Mouse (Mus musculus) heart, postnatal 36 days (tissue): Measurements from ENCODE around the gene Prr12. TPM values are rescaled to one million over a fixed set of nuclear protein-coding genes. Genes with fewer than 3 reads are reported as not detected.
"Not testable (repeated sequence)": the region's sequence is repeated elsewhere in the genome, so short reads cannot be mapped to it uniquely, and the experiment has no call there.

Experiments used
- DNase-seq, 2 experiments: peaks; one replicate each; pipeline ENCODE4 v3.0.0; 2021 to 2022
- intact Hi-C: fragments of 180-260 bp; cut with DNase I; formaldehyde crosslinking; loops from one replicate; pipeline ENCODE4 v1.15.1; 2025
- total RNA-seq, 2 experiments: library from RNA; stranded (reverse); gene quantifications; 2 replicates each; pipeline ENCODE4 v1.2.3; 2021

The Prr12 gene
- total RNA-seq, 2 experiments from 2014 or later, result 23.4 to 29.4 TPM

- intact Hi-C loops, result no loop called here
- no peak for DNase-seq
These were observed 24.9 kb downstream of the Prr12 start for GRCm38 (mm10) chr7:45027761-45028160.

- intact Hi-C loops, result no loop called here
- no peak for DNase-seq
These were observed 26.4 kb downstream of the Prr12 start for GRCm38 (mm10) chr7:45026256-45026655.

GRCm38 (mm10) chr7:45025601-45026220 is 27.0 kb downstream of the Prr12 start:
- intact Hi-C loops, result no loop called here
- DNase-seq, result no peak

GRCm38 (mm10) chr7:45024281-45025248 is 28.1 kb downstream of the Prr12 start:
- intact Hi-C loops, result no loop called here
- DNase-seq, result no peak

GRCm38 (mm10) chr7:45023711-45024110 is 29.0 kb downstream of the Prr12 start:
- DNase-seq, intact Hi-C loops: not testable (repeated sequence)

GRCm38 (mm10) chr7:45020225-45020624 is 32.5 kb downstream of the Prr12 start:
- intact Hi-C loops, result no loop called here
- no peak for DNase-seq

GRCm38 (mm10) chr7:45019031-45019571 is 33.6 kb downstream of the Prr12 start:
- intact Hi-C loops, result loop anchor here (2.0 to 5.0 kb wide), 2 partner anchors 32 to 103 kb away; partner anchors contain the start of gene Rps11
- peak; percentile 76 to 88 for DNase-seq

- peak; percentile 89 to 92 for DNase-seq
- intact Hi-C loops, result loop anchor here (2.0 to 5.0 kb wide), 2 partner anchors 33 to 105 kb away; partner anchors contain the start of gene Rps11
These were observed 35.2 kb downstream of the Prr12 start, which contains the start of gene Rras for GRCm38 (mm10) chr7:45017242-45018061. TSS of gene Rras (plus strand) at chr7:45017961.

GRCm38 (mm10) chr7:45016761-45017160 is 35.9 kb downstream of the Prr12 start:
- DNase-seq, result no peak
- intact Hi-C loops, result loop anchor here (5.0 kb wide), 1 partner anchor 106 kb away; the partner anchor contains the start of gene Rps11

GRCm38 (mm10) chr7:45015957-45016612 is 36.6 kb downstream of the Prr12 start, which contains the start of gene Scaf1:
TSS of gene Scaf1 (minus strand) at chr7:45016363.
- peak; percentile 97 to 98 for DNase-seq
- intact Hi-C loops, result loop anchor here (1.0 to 5.0 kb wide), 2 partner anchors 18 to 106 kb away; partner anchors contain the start of genes Bcl2l12 and Rps11

- DNase-seq, result no peak
These were observed 37.2 kb downstream of the Prr12 start for GRCm38 (mm10) chr7:45015344-45015956.

GRCm38 (mm10) chr7:45014096-45014451 is 38.6 kb downstream of the Prr12 start:
- intact Hi-C loops, result no loop called here

More at GRCm38 (mm10) chr7:45015344-45015956, 37.2 kb downstream of the Prr12 start:
- intact Hi-C loops, result loop anchor here (1.0 to 5.0 kb wide), 2 partner anchors 17 to 107 kb away; partner anchors contain the start of genes Bcl2l12 and Rps11

GRCm38 (mm10) chr7:45013366-45014095 is 39.1 kb downstream of the Prr12 start:
- no peak for DNase-seq
- intact Hi-C loops, result no loop called here

More at GRCm38 (mm10) chr7:45014096-45014451, 38.6 kb downstream of the Prr12 start:
- DNase-seq, result no peak

GRCm38 (mm10) chr7:45012824-45013223 is 39.9 kb downstream of the Prr12 start:
- DNase-seq, result no peak
- intact Hi-C loops, result no loop called here

- intact Hi-C loops, result no loop called here
- DNase-seq, result no peak
These were observed 40.7 kb downstream of the Prr12 start for GRCm38 (mm10) chr7:45012011-45012410.

GRCm38 (mm10) chr7:45008411-45008810 is 44.3 kb downstream of the Prr12 start:
- intact Hi-C loops, result no loop called here
- no peak for DNase-seq

- intact Hi-C loops, result no loop called here
- no peak for DNase-seq
These were observed 44.8 kb downstream of the Prr12 start for GRCm38 (mm10) chr7:45007846-45008245.

GRCm38 (mm10) chr7:45007141-45007540 is 45.5 kb downstream of the Prr12 start:
- DNase-seq, result no peak
- intact Hi-C loops, result no loop called here
